Mouse (Mus musculus) splenic B cell, adult 2 months (primary cell): ENCODE measurements around the gene Etnk2.

Experiments
- DNase-seq: peaks from one replicate; pipeline ENCODE4 v3.0.0-alpha.2; 2011; ENCODE audit warnings: low read depth, low spot score
- H3K27me3 ChIP-seq: 2 replicates; pipeline ENCODE4 v1.6.1; 2012; ENCODE audit warnings: mild to moderate bottlenecking, low read length, moderate library complexity, mixed read lengths; ENCODE audit not compliant: control insufficient read depth, poor library complexity, insufficient read depth, severe bottlenecking
- H3K36me3 ChIP-seq: 2 replicates; pipeline ENCODE4 v1.6.1; 2012; ENCODE audit warnings: mild to moderate bottlenecking, low read length, moderate library complexity, mixed read lengths; ENCODE audit not compliant: control insufficient read depth, poor library complexity, insufficient read depth, severe bottlenecking

The Etnk2 gene

DNA sequence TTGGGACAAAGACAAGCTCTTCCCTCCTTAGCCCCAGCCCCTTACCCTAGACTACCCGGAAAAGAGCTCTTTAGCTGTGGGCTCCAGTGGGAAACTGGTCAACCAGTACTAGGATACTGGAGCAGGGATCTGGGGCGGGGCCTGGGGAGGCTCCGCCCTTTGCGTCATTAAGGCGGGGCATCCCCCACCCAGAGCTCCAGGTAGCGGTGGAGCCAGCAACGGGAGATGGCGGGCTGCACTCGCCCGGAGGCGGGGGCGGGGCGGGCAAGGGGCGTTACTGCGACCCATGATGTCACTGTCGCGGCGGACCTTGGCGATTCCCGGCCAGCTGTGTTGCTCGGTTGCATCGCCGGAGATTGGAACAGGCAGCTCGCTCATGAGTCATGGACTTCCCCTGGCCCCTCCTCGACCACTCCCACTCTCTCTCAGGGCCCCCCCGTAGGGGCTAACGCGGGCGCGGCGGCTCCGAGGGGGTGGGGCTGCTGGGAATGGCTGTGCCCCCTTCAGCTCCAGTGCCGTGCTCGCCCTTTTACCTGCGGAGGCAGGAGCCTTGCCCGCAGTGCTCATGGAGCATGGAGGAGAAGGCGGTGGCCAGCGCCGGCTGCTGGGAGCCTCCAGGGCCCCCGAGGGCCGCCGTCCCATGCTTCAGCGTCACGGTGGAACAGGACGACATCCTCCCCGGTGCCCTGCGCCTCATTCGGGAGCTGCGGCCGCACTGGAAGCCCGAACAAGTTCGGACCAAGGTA, at the start of gene Etnk2:
Gene Etnk2 (plus strand): TSS at position 297 of the 746 bp plus-strand sequence.
- Histone ChIP-seq H3K36me3 (no peaks in the 10 kb centered on the region), H3K27me3 (peaks cover 5% of the 10 kb centered on the region)
- DNase-seq: peak; percentile 63

DNA sequence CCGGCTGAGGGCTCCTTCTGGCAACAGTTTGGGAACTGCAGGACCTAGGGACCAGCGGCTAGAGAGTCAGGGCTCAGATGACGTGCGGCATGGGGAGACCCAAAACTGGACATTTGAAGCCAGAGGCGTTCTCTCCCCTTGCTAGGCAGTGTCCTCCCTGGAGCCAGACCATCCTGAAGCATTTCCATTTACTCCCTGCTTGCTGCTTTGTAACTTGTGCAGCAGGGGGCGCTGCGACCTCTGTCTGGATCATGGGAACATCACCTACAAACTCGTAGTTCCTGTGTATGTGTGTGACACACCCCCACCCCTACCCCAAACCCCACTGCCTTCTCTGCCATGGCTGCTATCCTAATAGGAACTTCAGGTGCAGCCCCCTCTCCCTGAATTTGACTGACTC, 49.0 kb upstream of the Etnk2 start:
- H3K27me3 ChIP-seq: no peaks in the 10 kb centered on the region
- DNase-seq: peak; percentile 76
- H3K36me3 ChIP-seq: no peaks in the 10 kb centered on the region

GRCm38 (mm10) chr1:133315775-133316174, 47.6 kb upstream of the Etnk2 start:
- no peaks in the 10 kb centered on the region for H3K36me3 ChIP-seq
- no peaks in the 10 kb centered on the region for H3K27me3 ChIP-seq
- DNase-seq: no peak

DNA sequence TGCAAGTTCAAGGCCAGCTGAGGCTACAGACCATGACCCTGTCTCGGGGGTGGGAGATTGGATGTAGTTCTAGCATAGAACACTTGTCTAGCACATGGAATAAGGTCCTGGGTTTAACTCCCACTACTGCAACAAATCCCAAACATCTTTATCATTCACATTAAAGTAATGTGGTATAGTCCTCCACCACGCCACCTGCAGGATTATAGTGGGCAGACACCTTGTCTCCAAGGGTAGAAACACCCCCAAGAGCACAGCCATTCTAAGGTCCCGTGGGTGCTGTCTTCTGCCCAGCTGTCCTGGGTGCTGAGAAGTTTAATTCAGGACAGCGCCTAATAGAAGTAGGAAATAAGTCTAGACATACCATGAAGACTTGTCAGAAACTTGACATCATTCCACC, 46.8 kb upstream of the Etnk2 start:
- Histone ChIP-seq H3K27me3 (no peaks in the 10 kb centered on the region), H3K36me3 (no peaks in the 10 kb centered on the region)
- peak; percentile 17 for DNase-seq

- DNase-seq: peak; percentile 18
- Histone ChIP-seq H3K36me3 (no peaks in the 10 kb centered on the region), H3K27me3 (no peaks in the 10 kb centered on the region)
These were observed 46.2 kb upstream of the Etnk2 start for GRCm38 (mm10) chr1:133317149-133317548.

GRCm38 (mm10) chr1:133321267-133321925, 42.0 kb upstream of the Etnk2 start, which contains the start of gene Kiss1:
Kiss1 (plus strand) TSS chr1:133321875.
- no peak for DNase-seq
- Histone ChIP-seq H3K36me3 (no peaks in the 10 kb centered on the region), H3K27me3 (no peaks in the 10 kb centered on the region)

DNA sequence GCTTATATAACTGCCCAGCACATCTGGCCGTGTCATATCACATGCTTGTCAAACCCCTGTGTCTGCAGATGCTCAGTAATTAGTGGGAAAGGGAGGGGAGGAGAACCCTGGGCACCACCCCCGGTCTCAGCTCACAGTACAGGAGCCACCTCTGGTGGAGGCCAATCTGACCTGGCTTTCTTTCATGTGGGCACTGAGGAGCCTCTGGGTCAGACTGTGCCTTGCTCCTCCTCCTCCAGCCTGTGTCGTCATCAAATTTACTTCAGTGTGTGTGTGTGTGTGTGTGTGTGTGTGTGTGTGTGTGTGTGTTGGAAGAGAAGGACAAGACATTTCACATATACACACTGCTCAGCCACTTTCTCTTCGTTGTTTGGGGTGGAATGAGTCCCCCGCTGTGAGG, 40.0 kb upstream of the Etnk2 start:
- no peak for DNase-seq
- no peaks in the 10 kb centered on the region for H3K27me3 ChIP-seq
- H3K36me3 ChIP-seq: no peaks in the 10 kb centered on the region

DNA sequence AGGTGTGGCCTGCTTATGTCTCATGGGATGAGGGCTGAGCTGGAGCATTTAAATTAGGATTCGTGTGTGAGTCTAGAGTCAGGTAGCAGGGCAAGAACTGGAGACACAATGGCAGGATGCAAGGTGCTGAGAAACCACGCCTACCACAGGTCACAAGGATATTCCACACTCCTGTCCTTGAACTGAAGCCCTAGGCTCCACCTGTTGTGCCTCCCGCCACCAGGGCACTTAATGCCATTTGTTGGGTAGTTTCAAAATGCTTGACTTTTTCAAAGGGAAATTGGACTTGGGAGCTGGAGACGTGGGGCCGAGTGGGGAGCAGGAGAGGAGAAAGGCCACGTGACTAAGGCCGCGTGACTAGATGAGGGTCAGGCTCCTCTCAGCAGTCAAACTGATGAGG, 37.4 kb upstream of the Etnk2 start:
- no peak for DNase-seq
- H3K36me3 ChIP-seq: no peaks in the 10 kb centered on the region
- H3K27me3 ChIP-seq: peaks cover 1% of the 10 kb centered on the region; the same call in 1 of the 2 replicates

DNA sequence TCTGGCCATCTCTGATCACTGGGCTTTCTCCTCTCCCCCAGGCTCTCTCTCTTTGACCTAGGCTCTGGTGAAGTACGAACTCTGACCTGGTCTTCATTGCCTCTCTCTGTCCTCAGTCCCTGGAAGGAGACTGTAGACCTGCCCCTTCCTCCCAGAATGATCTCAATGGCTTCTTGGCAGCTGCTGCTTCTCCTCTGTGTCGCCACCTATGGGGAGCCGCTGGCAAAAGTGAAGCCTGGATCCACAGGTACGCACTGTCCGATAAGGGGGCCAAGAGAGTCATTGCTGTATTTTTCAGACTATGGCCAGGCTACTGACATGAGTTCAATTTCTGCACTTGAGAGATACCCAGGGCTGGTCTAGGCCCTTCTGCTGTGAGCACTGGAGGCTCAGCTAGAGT, 36.3 kb upstream of the Etnk2 start:
- peaks cover 1% of the 10 kb centered on the region; the same call in 1 of the 2 replicates for H3K27me3 ChIP-seq
- DNase-seq: no peak
- no peaks in the 10 kb centered on the region for H3K36me3 ChIP-seq

DNA sequence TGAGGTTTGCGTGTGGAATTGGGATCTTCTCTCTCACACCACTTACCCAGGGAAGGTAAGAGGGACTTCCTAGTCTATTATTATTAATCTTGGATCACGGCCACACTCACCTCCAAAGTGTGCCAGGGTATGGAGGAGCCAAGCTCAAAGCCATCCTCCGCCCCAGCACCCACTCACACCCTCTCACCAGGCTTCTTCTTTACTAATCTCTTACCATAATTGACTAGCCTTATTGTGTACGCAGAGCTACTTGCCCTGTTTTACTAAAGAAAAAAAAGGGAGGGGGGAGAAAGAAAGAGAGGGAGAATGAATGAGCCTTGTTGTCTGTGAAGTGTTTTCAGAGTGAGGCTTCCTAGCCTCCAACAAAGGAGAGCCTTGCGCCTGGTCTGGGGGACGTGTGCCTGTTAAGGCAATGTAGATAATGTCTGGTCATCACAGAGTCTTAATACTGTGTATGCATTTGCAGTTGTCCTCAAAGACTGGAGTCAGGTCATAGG, 35.0 kb upstream of the Etnk2 start:
- Histone ChIP-seq H3K27me3 (peaks cover 1% of the 10 kb centered on the region; the same call in 1 of the 2 replicates), H3K36me3 (no peaks in the 10 kb centered on the region)
- no peak for DNase-seq

- no peak for DNase-seq
- Histone ChIP-seq H3K27me3 (peaks cover 1% of the 10 kb centered on the region; the same call in 1 of the 2 replicates), H3K36me3 (no peaks in the 10 kb centered on the region)
These were observed 34.3 kb upstream of the Etnk2 start for GRCm38 (mm10) chr1:133328896-133329637.

GRCm38 (mm10) chr1:133329638-133329964, 33.8 kb upstream of the Etnk2 start:
- DNase-seq: no peak
- H3K27me3 ChIP-seq: peaks cover 1% of the 10 kb centered on the region; the same call in 1 of the 2 replicates
- no peaks in the 10 kb centered on the region for H3K36me3 ChIP-seq

DNA sequence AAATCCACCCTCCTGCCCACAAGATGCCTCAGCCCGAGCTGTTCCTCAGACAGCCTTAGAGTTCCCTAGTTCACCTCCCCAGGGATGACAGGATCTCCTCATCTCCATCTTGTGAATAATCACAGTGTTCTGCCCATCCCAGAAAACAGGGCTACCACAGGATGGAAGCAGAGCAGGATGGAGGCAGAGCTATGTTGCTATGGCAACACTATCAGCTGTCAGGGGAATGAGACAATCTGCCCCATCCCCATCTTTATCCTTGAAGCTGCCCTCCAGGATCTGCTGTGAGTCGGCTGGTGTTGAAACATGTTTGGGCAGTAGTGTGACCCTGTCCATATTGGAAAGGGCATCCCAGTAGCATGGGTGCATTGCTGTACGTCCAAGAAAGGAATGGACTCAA, 32.2 kb upstream of the Etnk2 start:
- no peak for DNase-seq
- H3K36me3 ChIP-seq: no peaks in the 10 kb centered on the region
- peaks cover 1% of the 10 kb centered on the region; the same call in 1 of the 2 replicates for H3K27me3 ChIP-seq

DNA sequence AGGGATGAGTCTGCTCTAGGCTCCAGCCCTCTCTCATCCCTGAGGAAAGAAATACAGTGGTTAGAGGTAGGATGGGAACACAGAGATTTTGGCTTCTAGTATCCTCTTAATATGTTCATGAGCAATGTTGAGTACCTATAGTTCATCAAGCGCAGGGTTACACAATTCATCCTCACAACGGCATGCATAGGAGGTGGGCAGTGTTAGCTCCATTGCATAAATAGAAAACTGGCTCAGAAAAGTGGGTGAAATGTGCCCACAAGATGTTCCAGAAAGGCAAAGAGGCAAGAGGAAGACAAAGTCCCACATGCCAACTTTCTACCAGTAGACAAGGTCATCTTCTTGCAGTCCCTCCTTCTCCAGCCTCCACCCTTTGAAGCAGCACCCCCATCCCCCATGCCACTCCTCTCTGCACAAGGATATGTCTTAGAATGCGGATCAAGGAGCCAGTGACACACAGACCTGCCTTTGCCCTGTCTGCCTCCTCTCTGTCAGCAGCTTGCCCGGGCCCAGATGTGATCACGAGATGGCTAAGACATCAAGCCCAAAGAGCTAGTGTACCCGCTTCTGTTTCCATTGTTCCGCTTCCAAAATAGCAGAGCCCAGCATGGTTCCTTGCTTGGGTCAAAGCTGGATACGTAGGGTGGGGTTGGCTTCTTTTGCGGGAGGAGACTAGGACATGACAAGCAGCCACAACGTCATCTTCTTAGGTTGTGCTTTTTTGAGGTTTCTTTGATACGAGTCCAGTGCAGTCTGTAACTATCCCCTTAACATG, 30.5 kb upstream of the Etnk2 start:
- DNase-seq: no peak
- Histone ChIP-seq H3K27me3 (peaks cover 1% of the 10 kb centered on the region; the same call in 1 of the 2 replicates), H3K36me3 (no peaks in the 10 kb centered on the region)
